Mouse (Mus musculus): ENCODE measurements around the gene Cenpp. TPM values are rescaled to one million over a fixed set of nuclear protein-coding genes. Genes with fewer than 3 reads are reported as not detected.
A peak's percentile ranks its signal among the peaks of the same experiment; 100 is the strongest.

Gene Cenpp
- polyA plus RNA-seq (2012; rRNA removed) = 0.23 and 0.29 TPM in 2 replicates

DNA sequence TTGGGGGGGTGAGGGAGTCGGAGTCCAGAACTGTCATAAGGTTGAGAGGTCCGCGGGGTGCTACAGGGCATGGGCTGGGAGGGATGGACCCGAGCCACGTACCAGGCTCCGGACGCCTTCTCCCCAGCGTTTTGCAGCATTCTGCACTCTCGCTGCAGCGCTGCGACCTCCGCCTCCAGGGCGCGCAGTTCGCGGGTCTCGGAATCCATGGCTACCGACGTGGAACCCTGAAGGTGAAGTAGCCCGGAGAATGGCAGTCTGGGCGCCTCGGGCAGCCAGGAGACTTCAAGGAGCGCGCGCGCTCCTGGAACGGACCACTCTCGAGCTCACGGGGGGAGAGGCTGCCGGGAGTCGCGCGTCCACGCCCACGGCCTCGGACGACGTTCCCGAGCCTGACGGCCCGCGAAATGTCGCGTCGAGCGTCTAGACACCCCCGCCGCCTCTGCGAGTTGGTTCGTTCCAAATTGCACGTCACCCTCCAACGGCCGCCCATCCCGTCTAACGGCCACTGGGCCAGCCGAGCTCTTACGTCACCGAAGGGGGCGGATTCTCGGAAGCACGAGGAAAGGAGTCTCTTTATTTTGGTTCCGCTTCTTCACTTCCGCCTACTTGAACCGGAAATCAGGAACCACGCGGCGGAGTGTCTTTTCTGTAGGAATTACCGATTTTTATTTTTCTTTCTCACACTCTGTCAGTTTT, at the start of gene Cenpp, which contains the start of gene Nol8:
Cenpp (minus strand) TSS at position 305 of the 699 bp plus-strand sequence.
Nol8 (plus strand) TSS at position 598 of the 699 bp plus-strand sequence.
- under 1% methylated on average over 68 of the region's 68 CpGs for WGBS
- Histone ChIP-seq H3K27ac (ENCODE audit: insufficient read depth, low read length) (peak within 1 kb of the TSS; percentile 44), H3K36me3 (ENCODE audit: control insufficient read depth, insufficient read depth, low read length) (peaks cover 5% of the 10 kb centered on the region), H3K4me3 (ENCODE audit: extremely low read depth, insufficient read depth, insufficient read length) (peak within 1 kb of the TSS; percentile 91), H3K27me3 (ENCODE audit: control insufficient read depth, insufficient read depth, low read length) (no peaks in the 10 kb centered on the region), H3K4me1 (ENCODE audit: control insufficient read depth, insufficient read depth, insufficient read length) (no peaks in the 10 kb centered on the region)
- TF ChIP-seq CTCF (IDR thresholded peaks at IDR 0.05; ENCODE audit: extremely low read depth, insufficient read depth, insufficient read length, insufficient replicate concordance) (no peak), POLR2A (IDR thresholded peaks at IDR 0.05; ENCODE audit: low read depth, low read length) (no peak)
- DNase-seq (ENCODE audit: low read depth in 1 of 2, low spot score in 2 of 2) = peak; percentile 98 to 100

DNA sequence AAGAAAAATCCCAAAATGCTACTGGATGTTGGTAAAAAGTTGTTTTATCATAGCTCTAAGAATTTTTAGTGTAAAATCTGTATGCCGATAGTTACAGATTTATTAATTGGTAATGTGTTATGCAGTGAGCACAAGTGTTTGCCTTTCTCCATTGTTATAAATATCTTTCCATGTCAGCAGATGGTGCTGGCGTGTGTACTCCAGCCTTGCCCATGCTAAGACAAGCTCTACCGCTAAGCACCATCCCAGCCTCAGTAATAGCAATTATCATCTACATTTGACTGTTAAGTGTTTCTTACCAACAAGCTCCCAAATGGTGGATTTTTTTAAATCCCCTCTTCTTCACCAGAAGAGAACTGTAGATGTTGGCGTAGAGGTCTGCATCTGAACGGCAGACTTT, 38.5 kb upstream of the Cenpp start:
- no peak for DNase-seq (ENCODE audit: low read depth in 1 of 2, low spot score in 2 of 2)
- TF ChIP-seq POLR2A (IDR thresholded peaks at IDR 0.05; ENCODE audit: low read depth, low read length) (no peak), CTCF (IDR thresholded peaks at IDR 0.05; ENCODE audit: extremely low read depth, insufficient read depth, insufficient read length, insufficient replicate concordance) (no peak)
- Histone ChIP-seq H3K36me3 (ENCODE audit: control insufficient read depth, insufficient read depth, low read length) (peaks cover 28% of the 10 kb centered on the region), H3K27me3 (ENCODE audit: control insufficient read depth, insufficient read depth, low read length) (no peaks in the 10 kb centered on the region), H3K4me1 (ENCODE audit: control insufficient read depth, insufficient read depth, insufficient read length) (no peaks in the 10 kb centered on the region), H3K27ac (ENCODE audit: insufficient read depth, low read length) (no peak overlapping the region), H3K4me3 (ENCODE audit: extremely low read depth, insufficient read depth, insufficient read length) (no peak overlapping the region)
- WGBS = 97% methylated on average over 5 of the region's 5 CpGs

GRCm38 (mm10) chr13:49684266-49684665, 31.7 kb upstream of the Cenpp start:
- H3K27me3 ChIP-seq (ENCODE audit: control insufficient read depth, insufficient read depth, low read length) = no peaks in the 10 kb centered on the region
- 76% methylated on average over 4 of the region's 4 CpGs for WGBS
- DNase-seq (ENCODE audit: low read depth in 1 of 2, low spot score in 2 of 2) = no peak
- H3K4me1 ChIP-seq (ENCODE audit: control insufficient read depth, insufficient read depth, insufficient read length) = peaks cover 2% of the 10 kb centered on the region; the same call in 1 of the 2 replicates
- H3K4me3 ChIP-seq (ENCODE audit: extremely low read depth, insufficient read depth, insufficient read length) = no peak overlapping the region
- TF ChIP-seq CTCF (IDR thresholded peaks at IDR 0.05; ENCODE audit: extremely low read depth, insufficient read depth, insufficient read length, insufficient replicate concordance) (no peak), POLR2A (IDR thresholded peaks at IDR 0.05; ENCODE audit: low read depth, low read length) (no peak)
- H3K36me3 ChIP-seq (ENCODE audit: control insufficient read depth, insufficient read depth, low read length) = peaks cover 10% of the 10 kb centered on the region; the same call in 1 of the 2 replicates
- no peak overlapping the region for H3K27ac ChIP-seq (ENCODE audit: insufficient read depth, low read length)

- Histone ChIP-seq H3K36me3 (ENCODE audit: control insufficient read depth, insufficient read depth, low read length) (peaks cover 2% of the 10 kb centered on the region), H3K27ac (ENCODE audit: insufficient read depth, low read length) (peak overlapping the region; percentile 22), H3K4me1 (ENCODE audit: control insufficient read depth, insufficient read depth, insufficient read length) (peaks cover 2% of the 10 kb centered on the region; the same call in 1 of the 2 replicates), H3K27me3 (ENCODE audit: control insufficient read depth, insufficient read depth, low read length) (no peaks in the 10 kb centered on the region), H3K4me3 (ENCODE audit: extremely low read depth, insufficient read depth, insufficient read length) (peak overlapping the region; percentile 74)
- DNase-seq (ENCODE audit: low read depth in 1 of 2, low spot score in 2 of 2) = no peak
- WGBS = under 1% methylated on average over 20 of the region's 20 CpGs
- TF ChIP-seq CTCF (IDR thresholded peaks at IDR 0.05; ENCODE audit: extremely low read depth, insufficient read depth, insufficient read length, insufficient replicate concordance) (no peak), POLR2A (IDR thresholded peaks at IDR 0.05; ENCODE audit: low read depth, low read length) (no peak)
Measured at GRCm38 (mm10) chr13:49682233-49682846, 29.8 kb upstream of the Cenpp start.

DNA sequence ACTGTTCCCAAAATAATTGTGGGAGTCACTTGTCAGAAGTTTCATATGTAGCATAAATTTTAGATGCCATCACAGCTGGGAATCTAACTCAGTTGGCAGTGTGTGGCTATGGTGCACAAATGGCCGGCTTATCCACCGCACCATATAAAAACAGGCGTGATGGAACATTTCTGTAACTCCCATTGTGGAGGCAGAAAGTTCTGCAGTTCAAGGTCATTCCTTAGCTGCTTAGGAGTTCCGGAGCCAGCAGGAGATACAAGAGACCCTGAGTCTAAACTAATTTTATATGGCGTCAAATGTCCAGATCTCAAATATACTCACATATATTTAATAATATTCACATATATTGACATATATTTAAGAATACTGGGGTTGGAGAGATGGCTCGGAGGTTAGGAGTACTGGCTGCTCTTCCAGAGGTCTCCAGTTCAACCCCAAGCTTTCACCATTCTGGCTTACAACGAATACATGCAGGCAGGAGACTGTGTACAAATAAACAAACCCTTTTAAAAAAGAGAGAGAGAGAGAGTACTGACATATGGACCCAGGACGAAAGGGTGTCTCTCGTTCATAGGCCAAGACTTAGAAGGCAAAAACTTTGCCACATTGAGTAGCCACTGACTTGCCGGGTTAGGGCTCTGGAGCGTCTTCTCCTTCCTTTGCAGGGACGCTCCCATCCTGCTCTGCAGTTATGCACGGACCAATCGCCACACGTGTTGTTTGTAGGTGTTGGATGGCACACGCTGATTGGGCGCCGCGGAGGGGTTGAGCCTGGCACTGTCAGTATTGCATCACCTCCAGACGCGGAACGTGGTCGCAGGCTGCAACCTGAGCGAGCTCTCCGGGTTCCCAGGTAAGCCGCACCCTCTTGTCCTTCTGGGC, 29.0 kb upstream of the Cenpp start, which contains the start of gene Iars:
Iars (plus strand) TSS at position 750 of the 882 bp plus-strand sequence.
- H3K4me1 ChIP-seq (ENCODE audit: control insufficient read depth, insufficient read depth, insufficient read length) = peaks cover 2% of the 10 kb centered on the region; the same call in 1 of the 2 replicates

GRCm38 (mm10) chr13:49677793-49678192, 25.2 kb upstream of the Cenpp start:
- H3K27me3 ChIP-seq (ENCODE audit: control insufficient read depth, insufficient read depth, low read length) = no peaks in the 10 kb centered on the region
- no peak for DNase-seq (ENCODE audit: low read depth in 1 of 2, low spot score in 2 of 2)
- no peak overlapping the region for H3K4me3 ChIP-seq (ENCODE audit: extremely low read depth, insufficient read depth, insufficient read length)
- TF ChIP-seq CTCF (IDR thresholded peaks at IDR 0.05; ENCODE audit: extremely low read depth, insufficient read depth, insufficient read length, insufficient replicate concordance) (no peak), POLR2A (IDR thresholded peaks at IDR 0.05; ENCODE audit: low read depth, low read length) (no peak)
- 66% methylated on average over 2 of the region's 2 CpGs for WGBS
- no peak overlapping the region for H3K27ac ChIP-seq (ENCODE audit: insufficient read depth, low read length)
- no peaks in the 10 kb centered on the region; the same call in 1 of the 2 replicates for H3K4me1 ChIP-seq (ENCODE audit: control insufficient read depth, insufficient read depth, insufficient read length)
- H3K36me3 ChIP-seq (ENCODE audit: control insufficient read depth, insufficient read depth, low read length) = peaks cover 15% of the 10 kb centered on the region

More for the DNA sequence above, 29.0 kb upstream of the Cenpp start, which contains the start of gene Iars:
- WGBS = 9% methylated on average over 26 of the region's 26 CpGs
- H3K27me3 ChIP-seq (ENCODE audit: control insufficient read depth, insufficient read depth, low read length) = no peaks in the 10 kb centered on the region
- H3K36me3 ChIP-seq (ENCODE audit: control insufficient read depth, insufficient read depth, low read length) = peaks cover 5% of the 10 kb centered on the region
- H3K27ac ChIP-seq (ENCODE audit: insufficient read depth, low read length) = peak within 1 kb of the TSS; percentile 22
- peak; percentile 94 to 99 for DNase-seq (ENCODE audit: low read depth in 1 of 2, low spot score in 2 of 2)
- H3K4me3 ChIP-seq (ENCODE audit: extremely low read depth, insufficient read depth, insufficient read length) = peak within 1 kb of the TSS; percentile 74
- TF ChIP-seq CTCF (IDR thresholded peaks at IDR 0.05; ENCODE audit: extremely low read depth, insufficient read depth, insufficient read length, insufficient replicate concordance) = no peak
- no peak; the same call in 1 of the 2 replicates for TF ChIP-seq POLR2A (IDR thresholded peaks at IDR 0.05; ENCODE audit: low read depth, low read length)

All from spleen, adult 2 months (tissue).